Mouse (Mus musculus) embryonic facial prominence, embryonic 14.5 days (tissue): Measurements from ENCODE around the gene Ints1. TPM values are rescaled to one million over a fixed set of nuclear protein-coding genes. Genes with fewer than 3 reads are reported as not detected.

ENCODE experiments used
- ATAC-seq: fragments of 200-750 bp; cut with Nextera tagmentation; 2 replicates; pipeline ENCODE4 v1.8.0; 2017; ENCODE audit warnings: low read depth, moderate number of reproducible peaks, moderate TSS enrichment
- DNase-seq: peaks from one replicate; pipeline ENCODE4 v3.0.0-alpha.2; 2015; ENCODE audit warnings: low spot score
- H3K27ac ChIP-seq: fragments of 300-500 bp; sonication (generic); replicated peaks from 2 replicates; pipeline ENCODE4 v1.5.1; 2014; ENCODE audit warnings: low read depth, mild to moderate bottlenecking, low read length, moderate library complexity
- H3K27me3 ChIP-seq: fragments of 300-500 bp; sonication (generic); replicated peaks from 2 replicates; pipeline ENCODE4 v1.6.1; 2014; ENCODE audit warnings: low read length; ENCODE audit not compliant: control insufficient read depth, insufficient read depth
- H3K36me3 ChIP-seq: fragments of 300-500 bp; sonication (generic); 2 replicates; pipeline ENCODE4 v1.6.1; 2014; ENCODE audit warnings: low read length, mixed read lengths; ENCODE audit not compliant: control insufficient read depth, insufficient read depth
- H3K4me1 ChIP-seq: fragments of 300-500 bp; sonication (generic); 2 replicates; pipeline ENCODE4 v1.6.1; 2014; ENCODE audit warnings: antibody characterized with exemption, low read length; ENCODE audit not compliant: control insufficient read depth, insufficient read depth
- H3K4me2 ChIP-seq: fragments of 300-500 bp; sonication (generic); 2 replicates; pipeline ENCODE4 v1.6.1; 2014; ENCODE audit warnings: low read depth, mild to moderate bottlenecking, low read length, moderate library complexity, mixed read lengths
- H3K4me3 ChIP-seq: fragments of 300-500 bp; sonication (generic); 2 replicates; pipeline ENCODE4 v1.5.1; 2014; ENCODE audit warnings: low read depth, mild to moderate bottlenecking, low read length
- H3K9ac ChIP-seq: fragments of 300-500 bp; sonication (generic); 2 replicates; pipeline ENCODE4 v1.6.1; 2014; ENCODE audit warnings: low read depth, mild to moderate bottlenecking, low read length, moderate library complexity, mixed read lengths
- H3K9me3 ChIP-seq: fragments of 300-500 bp; sonication (generic); 2 replicates; pipeline ENCODE4 v1.6.1; 2016; ENCODE audit warnings: low read length; ENCODE audit not compliant: control insufficient read depth
- WGBS: fragments of 180-500 bp; shearing (Covaris S2); extraction: QIAGEN DNeasy Blood & Tissue Kit; methylation state at CpG from one replicate; pipeline ENCODE4 v1.1.7; 2014; 5-methylcytosine and 5-hydroxymethylcytosine counted together
- polyA plus RNA-seq: library from polyadenylated mRNA; unstranded; fragments of >200 nt; fragmentation: Nextera tagmentation; extraction: Ambion mirVana; gene quantifications from 2 replicates; pipeline ENCODE4 v1.2.1, GENCODE M21; 2014

The Ints1 gene
- polyA plus RNA-seq, 1 experiment from 2014 or later = 28.0 TPM

DNA sequence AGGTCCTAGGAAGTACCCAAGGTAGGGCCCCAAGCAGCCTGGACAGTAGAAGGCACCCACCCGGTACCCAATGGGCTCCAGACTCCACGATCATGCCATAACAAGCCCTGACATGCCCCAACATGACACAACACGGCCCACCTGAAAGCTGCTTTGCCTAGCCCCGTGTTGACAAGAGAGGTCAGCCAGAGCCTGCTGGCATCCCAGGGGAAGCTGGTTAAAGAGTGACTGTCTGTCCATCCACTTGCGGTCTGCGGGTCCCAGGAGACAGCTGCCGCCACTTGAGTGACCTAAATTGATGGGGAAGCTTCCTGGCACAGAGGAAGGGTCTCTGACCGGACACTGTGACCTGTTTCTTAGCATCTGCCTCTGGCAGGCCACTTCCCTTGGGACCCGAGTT lies 52.4 kb downstream of the Ints1 start:
- 46% methylated on average over 9 of the region's 9 CpGs for WGBS
- Histone ChIP-seq H3K4me2 (no peak overlapping the region), H3K4me3 (no peak overlapping the region), H3K9ac (no peak overlapping the region), H3K4me1 (peaks cover 9% of the 10 kb centered on the region; the same call in 1 of the 2 replicates), H3K27me3 (no peaks in the 10 kb centered on the region), H3K36me3 (no peaks in the 10 kb centered on the region), H3K9me3 (no peaks in the 10 kb centered on the region), H3K27ac (no peak overlapping the region)
- DNase-seq (no peak), ATAC-seq (no peak)

DNA sequence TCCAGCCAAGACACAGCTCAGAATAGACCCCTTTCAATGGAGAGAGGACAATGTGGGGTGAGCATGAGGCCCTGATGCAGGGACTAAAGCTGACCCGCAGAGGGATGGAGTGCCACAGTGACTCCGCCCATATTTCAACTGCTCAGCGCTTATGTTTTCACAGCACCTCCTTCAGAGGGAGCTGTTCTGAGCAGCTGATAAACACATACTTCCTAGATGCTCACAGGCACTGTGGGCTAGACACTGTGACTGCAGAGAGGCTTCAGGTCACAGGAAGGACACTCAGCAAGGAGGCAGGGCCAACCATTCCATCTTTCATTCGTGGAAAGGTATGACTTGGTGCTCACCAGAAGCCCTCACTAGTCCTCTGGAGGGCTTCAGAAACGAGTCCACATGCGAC lies 52.8 kb downstream of the Ints1 start:
- H3K4me3 ChIP-seq = no peak overlapping the region
- no peak overlapping the region for H3K9ac ChIP-seq
- no peaks in the 10 kb centered on the region for H3K27me3 ChIP-seq
- ATAC-seq (no peak), DNase-seq (no peak)
- H3K4me1 ChIP-seq = peaks cover 9% of the 10 kb centered on the region; the same call in 1 of the 2 replicates
- no peaks in the 10 kb centered on the region for H3K36me3 ChIP-seq
- no peaks in the 10 kb centered on the region for H3K9me3 ChIP-seq
- no peak overlapping the region for H3K4me2 ChIP-seq
- 58% methylated on average over 6 of the region's 6 CpGs for WGBS
- H3K27ac ChIP-seq = no peak overlapping the region

DNA sequence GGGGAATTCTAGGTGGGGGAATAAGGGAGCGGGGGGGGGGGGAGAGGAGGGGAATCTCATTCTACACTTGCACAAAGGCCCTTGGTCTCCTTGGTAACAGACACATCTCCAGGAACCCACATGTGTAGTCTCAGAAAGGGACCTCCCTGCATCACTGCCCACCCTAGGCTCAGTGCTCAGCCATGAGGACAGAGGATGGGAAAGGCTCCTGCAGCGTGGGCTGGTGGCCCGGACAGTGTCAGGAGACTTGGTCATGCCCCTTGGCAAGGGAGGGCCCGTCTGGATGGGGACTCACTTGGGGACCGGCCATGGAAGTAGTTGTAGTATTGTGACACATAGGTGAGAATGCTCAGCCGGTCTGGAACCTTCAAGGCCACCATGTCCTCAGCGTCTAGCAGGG lies 56.5 kb downstream of the Ints1 start:
- Histone ChIP-seq H3K9me3 (no peaks in the 10 kb centered on the region), H3K4me1 (no peaks in the 10 kb centered on the region), H3K27me3 (no peaks in the 10 kb centered on the region), H3K4me2 (no peak overlapping the region), H3K4me3 (no peak overlapping the region), H3K36me3 (no peaks in the 10 kb centered on the region), H3K9ac (no peak overlapping the region), H3K27ac (no peak overlapping the region)
- no peak for DNase-seq
- ATAC-seq = no peak
- 80% methylated on average over 7 of the region's 7 CpGs for WGBS

DNA sequence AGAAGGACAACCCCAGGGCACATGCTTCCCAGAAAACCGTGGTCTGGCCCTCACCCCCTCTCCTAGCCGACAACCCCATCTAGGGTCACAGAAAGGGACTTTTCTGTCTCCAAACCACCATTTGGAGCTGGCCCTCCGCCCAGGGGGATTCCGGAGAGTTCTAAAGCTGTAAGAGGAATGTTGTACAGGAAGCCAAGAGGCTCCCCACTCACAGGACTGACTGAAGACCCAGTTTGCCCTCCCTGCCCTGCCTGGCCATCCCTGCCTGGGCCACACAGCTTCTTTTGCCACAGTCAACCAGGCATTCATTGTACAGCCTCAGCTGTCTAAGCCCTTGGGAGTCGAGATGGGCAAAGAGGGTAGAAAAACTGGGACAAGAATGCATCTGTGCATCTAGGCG lies 56.9 kb downstream of the Ints1 start:
- WGBS = 64% methylated on average over 6 of the region's 6 CpGs
- Histone ChIP-seq H3K4me2 (no peak overlapping the region), H3K4me1 (no peaks in the 10 kb centered on the region), H3K36me3 (no peaks in the 10 kb centered on the region), H3K27me3 (no peaks in the 10 kb centered on the region), H3K9me3 (no peaks in the 10 kb centered on the region), H3K9ac (no peak overlapping the region), H3K4me3 (no peak overlapping the region), H3K27ac (no peak overlapping the region)
- DNase-seq (no peak), ATAC-seq (no peak)

DNA sequence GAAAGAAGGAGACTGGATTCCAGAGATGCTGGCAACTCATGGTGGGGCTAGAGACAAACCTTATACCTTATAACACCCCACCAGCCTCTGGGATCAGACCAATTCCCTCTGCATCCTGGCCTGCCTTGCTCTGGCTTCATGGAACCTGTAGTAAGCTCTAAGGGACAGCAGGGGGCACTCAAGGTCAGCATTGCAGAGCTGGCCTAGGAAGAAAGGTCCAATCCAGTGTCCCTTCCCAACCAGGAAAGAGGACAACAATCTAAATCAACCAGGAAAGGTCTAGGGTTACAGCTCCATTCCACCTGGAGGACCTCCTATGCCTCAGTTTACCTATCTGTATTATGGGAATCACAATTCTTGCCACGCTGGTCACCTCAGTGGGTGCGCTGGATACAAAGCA lies 57.8 kb downstream of the Ints1 start:
- H3K9me3 ChIP-seq = no peaks in the 10 kb centered on the region
- no peaks in the 10 kb centered on the region for H3K4me1 ChIP-seq
- no peak overlapping the region for H3K27ac ChIP-seq
- no peaks in the 10 kb centered on the region for H3K27me3 ChIP-seq
- no peak overlapping the region for H3K4me2 ChIP-seq
- H3K36me3 ChIP-seq = no peaks in the 10 kb centered on the region
- ATAC-seq = no peak
- no peak overlapping the region for H3K9ac ChIP-seq
- DNase-seq = peak; percentile 44
- WGBS = 88% methylated on average over 2 of the region's 2 CpGs
- no peak overlapping the region for H3K4me3 ChIP-seq

DNA sequence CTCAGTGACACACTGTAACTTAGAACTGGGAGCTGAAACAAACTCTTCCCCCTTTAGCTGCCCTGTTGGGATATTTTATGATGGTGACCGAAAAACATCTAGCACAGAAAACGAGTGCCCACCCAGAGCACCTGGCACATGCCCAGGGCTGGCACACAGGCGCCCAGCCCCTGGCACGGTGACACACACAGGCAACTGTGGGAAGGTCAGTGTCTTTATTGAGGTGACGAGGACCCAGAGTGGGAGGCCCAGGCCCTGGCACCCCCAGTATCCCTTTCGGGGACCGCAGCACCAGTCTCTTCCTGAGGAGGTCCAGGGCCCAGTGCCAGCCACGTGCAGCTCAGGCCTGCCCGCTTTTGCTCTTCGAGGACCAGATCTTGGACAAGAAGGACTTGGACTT lies 69.0 kb downstream of the Ints1 start:
- Histone ChIP-seq H3K27me3 (no peaks in the 10 kb centered on the region), H3K9ac (no peak overlapping the region), H3K27ac (no peak overlapping the region), H3K4me3 (no peak overlapping the region), H3K4me1 (no peaks in the 10 kb centered on the region), H3K4me2 (no peak overlapping the region), H3K36me3 (peaks cover 55% of the 10 kb centered on the region), H3K9me3 (no peaks in the 10 kb centered on the region)
- WGBS = 92% methylated on average over 10 of the region's 10 CpGs
- ATAC-seq (no peak), DNase-seq (no peak)

DNA sequence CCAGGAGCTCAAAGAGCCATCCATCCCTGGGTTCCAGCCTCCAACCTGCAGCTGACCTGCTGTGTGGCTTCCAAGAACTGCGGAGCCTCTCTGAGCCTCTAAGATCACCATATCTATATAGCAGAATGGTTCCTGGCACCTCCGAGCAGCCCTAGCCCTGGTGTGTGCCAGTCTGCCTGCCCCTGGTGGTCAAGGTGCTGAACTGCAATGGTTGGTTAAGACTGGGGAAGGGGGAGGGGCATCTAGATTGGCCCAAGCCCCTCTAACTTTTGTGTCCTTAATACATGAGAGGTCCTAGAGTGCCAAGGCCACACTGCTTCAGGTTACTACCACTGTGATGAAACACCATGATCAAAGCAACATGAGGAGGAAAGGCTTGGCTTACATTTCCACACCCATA lies 72.6 kb downstream of the Ints1 start:
- no peak for DNase-seq
- ATAC-seq = 0 out of 2 replicates have a peak, but pooled peaks have one; percentile 18
- no peak overlapping the region for H3K4me3 ChIP-seq
- no peak overlapping the region for H3K4me2 ChIP-seq
- H3K36me3 ChIP-seq = peaks cover 23% of the 10 kb centered on the region; the same call in 1 of the 2 replicates
- no peaks in the 10 kb centered on the region for H3K4me1 ChIP-seq
- no peak overlapping the region for H3K27ac ChIP-seq
- no peaks in the 10 kb centered on the region for H3K9me3 ChIP-seq
- no peak overlapping the region for H3K9ac ChIP-seq
- 90% methylated on average over 2 of the region's 2 CpGs for WGBS
- H3K27me3 ChIP-seq = no peaks in the 10 kb centered on the region

DNA sequence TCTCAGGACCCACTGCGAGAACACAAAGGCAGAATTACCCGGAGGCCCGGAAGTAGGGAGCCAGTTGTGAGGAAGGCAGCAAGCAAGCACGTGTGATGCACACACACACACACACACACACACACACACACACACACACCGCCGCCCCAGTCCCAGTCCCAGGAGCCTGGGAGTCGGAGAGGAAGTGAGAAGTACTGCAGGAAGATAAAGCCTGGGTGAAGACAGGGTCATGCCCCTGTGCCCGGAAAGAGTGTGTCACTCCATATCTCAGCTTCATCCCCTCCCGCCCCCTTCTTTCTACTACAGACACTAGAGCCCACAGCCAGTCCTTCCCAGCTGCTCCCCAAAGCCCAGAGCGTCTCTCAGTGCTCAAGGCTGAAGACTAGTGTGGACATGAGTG lies 73.2 kb downstream of the Ints1 start:
- Histone ChIP-seq H3K4me3 (no peak overlapping the region), H3K4me2 (no peak overlapping the region), H3K4me1 (no peaks in the 10 kb centered on the region), H3K36me3 (peaks cover 22% of the 10 kb centered on the region; the same call in 1 of the 2 replicates), H3K9me3 (no peaks in the 10 kb centered on the region), H3K9ac (no peak overlapping the region), H3K27me3 (no peaks in the 10 kb centered on the region), H3K27ac (no peak overlapping the region)
- 80% methylated on average over 10 of the region's 10 CpGs for WGBS
- DNase-seq (no peak), ATAC-seq (no peak)
